Mouse (Mus musculus) heart, embryonic 10.5 days (tissue): ENCODE results near the gene Fam222b. TPM values are rescaled to one million over a fixed set of nuclear protein-coding genes. Genes with fewer than 3 reads are reported as not detected.
A peak's percentile ranks its signal among the peaks of the same experiment; 100 is the strongest.

Experiments used
- DNase-seq: peaks from one replicate; pipeline ENCODE4 v3.0.0-alpha.2; 2017; ENCODE audit warnings: low spot score
- H3K27ac ChIP-seq: fragments of 300-500 bp; sonication (generic); 2 replicates; pipeline ENCODE4 v1.5.1; 2016; ENCODE audit warnings: mild to moderate bottlenecking
- H3K27me3 ChIP-seq: fragments of 300-500 bp; sonication (generic); 2 replicates; pipeline ENCODE4 v1.6.1; 2016; ENCODE audit warnings: mild to moderate bottlenecking; ENCODE audit not compliant: poor library complexity, insufficient read depth, severe bottlenecking
- H3K36me3 ChIP-seq: fragments of 300-500 bp; sonication (generic); 2 replicates; pipeline ENCODE4 v1.6.1; 2016; ENCODE audit warnings: mild to moderate bottlenecking, moderate library complexity
- H3K4me1 ChIP-seq: fragments of 300-500 bp; sonication (generic); 2 replicates; pipeline ENCODE4 v1.6.1; 2016; ENCODE audit warnings: mild to moderate bottlenecking
- H3K4me3 ChIP-seq: fragments of 300-500 bp; sonication (generic); 2 replicates; pipeline ENCODE4 v1.5.1; 2016; ENCODE audit warnings: mild to moderate bottlenecking, moderate library complexity
- H3K9me3 ChIP-seq: fragments of 300-500 bp; sonication (generic); 2 replicates; pipeline ENCODE4 v1.6.1; 2016; ENCODE audit warnings: mild to moderate bottlenecking, moderate library complexity
- WGBS: fragments of 180-500 bp; shearing (Covaris S2); methylation state at CpG from one replicate; pipeline ENCODE4 v1.1.7; 2016; 5-methylcytosine and 5-hydroxymethylcytosine counted together
- polyA plus RNA-seq: library from polyadenylated mRNA; unstranded; fragments of >200 nt; fragmentation: Nextera tagmentation; extraction: Ambion mirVana; gene quantifications from 2 replicates; pipeline ENCODE4 v1.2.1, GENCODE M21; 2016

Gene Fam222b
- polyA plus RNA-seq, 1 experiment from 2014 or later: 24.0 TPM

DNA sequence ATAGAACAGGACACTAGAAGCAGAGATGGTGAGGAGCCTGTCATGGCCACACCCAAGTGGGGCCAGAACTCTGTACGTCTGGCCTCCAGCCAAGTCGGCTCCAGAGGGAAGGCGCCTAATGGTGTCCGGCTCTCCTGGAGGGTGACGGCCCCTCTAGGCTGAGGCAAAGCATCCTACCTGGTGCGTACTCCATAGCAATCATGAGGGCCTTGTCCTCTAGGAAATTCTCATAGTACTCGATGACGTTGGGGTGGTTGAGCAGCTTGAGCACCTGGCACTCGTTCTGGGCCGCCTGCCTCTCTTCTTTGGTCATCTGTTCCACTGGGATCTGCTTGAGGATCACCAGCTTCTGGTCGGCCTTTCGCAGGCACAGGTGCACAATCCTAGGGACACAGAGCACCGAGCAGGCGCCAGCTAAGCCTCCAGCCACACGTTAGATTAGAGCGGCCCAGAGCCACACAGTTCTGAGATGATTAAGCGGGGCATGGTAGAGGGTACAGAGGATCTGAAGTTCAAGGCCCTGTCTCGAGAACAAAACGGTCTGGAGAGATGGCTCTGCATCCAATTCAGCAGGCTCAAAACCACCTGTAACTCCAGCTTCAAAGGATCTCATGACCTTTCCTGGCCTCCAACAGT lies 78.4 kb downstream of the Fam222b start:
- H3K4me1 ChIP-seq: peaks cover 32% of the 10 kb centered on the region
- WGBS: 89% methylated on average over 19 of the region's 19 CpGs
- H3K27me3 ChIP-seq: peaks cover under 1% of the 10 kb centered on the region
- DNase-seq: no peak
- peaks cover 27% of the 10 kb centered on the region for H3K36me3 ChIP-seq
- H3K4me3 ChIP-seq: no peak overlapping the region
- no peaks in the 10 kb centered on the region for H3K9me3 ChIP-seq
- no peak overlapping the region for H3K27ac ChIP-seq

GRCm38 (mm10) chr11:78174506-78174905 lies 80.0 kb downstream of the Fam222b start:
- peak overlapping the region; percentile 36; the same call in 1 of the 2 replicates for H3K27ac ChIP-seq
- DNase-seq: no peak
- H3K9me3 ChIP-seq: no peaks in the 10 kb centered on the region
- H3K4me1 ChIP-seq: peaks cover 42% of the 10 kb centered on the region
- WGBS: 90% methylated on average over 3 of the region's 3 CpGs
- peaks cover 31% of the 10 kb centered on the region for H3K36me3 ChIP-seq
- no peak overlapping the region for H3K4me3 ChIP-seq
- H3K27me3 ChIP-seq: no peaks in the 10 kb centered on the region

DNA sequence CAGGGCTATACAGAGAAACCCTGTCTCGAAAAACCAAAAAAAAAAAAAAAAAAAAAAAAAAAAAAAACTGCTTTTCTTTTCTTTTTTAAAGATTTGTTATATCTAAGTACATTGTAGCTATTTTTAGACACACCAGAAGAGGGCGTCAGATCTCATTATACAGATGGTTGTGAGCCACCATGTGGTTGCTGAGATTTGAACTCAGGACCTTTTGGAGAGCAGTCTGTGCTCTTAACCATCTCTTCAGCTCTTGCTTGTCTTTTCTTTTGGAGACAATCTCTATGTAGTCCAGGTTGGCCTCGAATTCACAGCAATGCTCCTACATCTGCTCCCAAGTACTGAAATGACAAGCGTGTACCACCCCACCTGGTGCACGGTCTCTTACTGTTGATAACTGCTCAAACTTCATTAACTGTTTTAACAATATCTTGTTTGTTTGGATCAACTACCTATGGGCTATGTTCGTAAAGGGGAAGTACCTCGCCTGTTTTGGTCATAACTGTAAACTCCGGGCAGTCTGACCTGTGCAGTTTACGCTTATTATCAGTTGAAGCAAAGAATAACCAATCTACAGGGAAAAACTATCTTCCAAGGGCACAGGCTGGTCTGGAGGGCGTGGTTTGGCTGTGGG lies 81.4 kb downstream of the Fam222b start:
- H3K36me3 ChIP-seq: peaks cover 37% of the 10 kb centered on the region
- no peaks in the 10 kb centered on the region for H3K9me3 ChIP-seq
- peak overlapping the region; percentile 94 for H3K27ac ChIP-seq
- no peak for DNase-seq
- peaks cover 55% of the 10 kb centered on the region for H3K4me1 ChIP-seq
- WGBS: 3% methylated on average over 9 of the region's 10 CpGs
- no peaks in the 10 kb centered on the region for H3K27me3 ChIP-seq
- peak overlapping the region; percentile 76 for H3K4me3 ChIP-seq

DNA sequence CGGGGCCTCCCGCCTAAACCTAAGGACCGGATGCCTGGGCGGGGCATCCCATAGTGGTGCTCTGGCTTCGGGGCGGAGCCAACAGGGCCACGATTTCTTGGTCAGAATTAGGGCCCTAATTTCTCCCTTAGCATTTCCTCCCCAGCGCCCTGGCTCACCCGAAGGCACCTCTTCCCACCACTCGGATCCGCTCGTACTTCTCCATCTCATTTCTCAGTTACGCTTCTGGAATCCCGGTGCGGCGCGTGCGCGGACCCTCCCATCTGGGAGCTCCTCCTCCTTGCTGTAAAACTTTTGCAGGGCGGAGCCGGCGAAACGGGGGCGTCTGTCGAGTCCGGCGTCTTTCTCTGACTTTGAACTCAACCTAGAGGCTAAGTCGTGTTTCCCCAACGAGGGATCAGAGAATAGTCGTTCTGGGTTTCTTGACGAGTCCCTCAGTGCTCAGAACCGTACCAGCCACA lies 82.0 kb downstream of the Fam222b start, which contains the start of the genes Nek8 and Tlcd1:
Gene Nek8 (minus strand): TSS at position 274 of the 461 bp plus-strand sequence.
Gene Tlcd1 (plus strand): TSS at position 310 of the 461 bp plus-strand sequence.
- Histone ChIP-seq H3K36me3 (peaks cover 38% of the 10 kb centered on the region), H3K4me3 (peak within 1 kb of the TSS; percentile 76), H3K9me3 (no peaks in the 10 kb centered on the region), H3K27ac (peak within 1 kb of the TSS; percentile 94), H3K4me1 (peaks cover 57% of the 10 kb centered on the region), H3K27me3 (no peaks in the 10 kb centered on the region)
- under 1% methylated on average over 32 of the region's 32 CpGs for WGBS
- peak; percentile 96 for DNase-seq

GRCm38 (mm10) chr11:78176905-78177331 lies 82.5 kb downstream of the Fam222b start:
- Histone ChIP-seq H3K27ac (peak overlapping the region; percentile 94), H3K9me3 (no peaks in the 10 kb centered on the region), H3K4me3 (peak overlapping the region; percentile 76), H3K27me3 (no peaks in the 10 kb centered on the region), H3K36me3 (peaks cover 38% of the 10 kb centered on the region), H3K4me1 (peaks cover 60% of the 10 kb centered on the region)
- under 1% methylated on average over 23 of the region's 23 CpGs for whole genome bisulfite sequencing
- no peak for DNase-seq

GRCm38 (mm10) chr11:78177437-78177836 lies 83.0 kb downstream of the Fam222b start:
- H3K27ac ChIP-seq: peak overlapping the region; percentile 94
- DNase-seq: peak; percentile 87
- no peaks in the 10 kb centered on the region for H3K9me3 ChIP-seq
- WGBS: 0% methylated on average over 10 of the region's 10 CpGs
- H3K4me3 ChIP-seq: peak overlapping the region; percentile 76
- peaks cover 37% of the 10 kb centered on the region for H3K36me3 ChIP-seq
- no peaks in the 10 kb centered on the region for H3K27me3 ChIP-seq
- peaks cover 62% of the 10 kb centered on the region for H3K4me1 ChIP-seq

- under 1% methylated on average over 84 of the region's 84 CpGs for WGBS
- peak overlapping the region; percentile 94 for H3K27ac ChIP-seq
- peak overlapping the region; percentile 76 for H3K4me3 ChIP-seq
- H3K9me3 ChIP-seq: no peaks in the 10 kb centered on the region
- peak; percentile 97 for DNase-seq
- peaks cover 31% of the 10 kb centered on the region for H3K36me3 ChIP-seq
- no peaks in the 10 kb centered on the region for H3K27me3 ChIP-seq
- H3K4me1 ChIP-seq: peaks cover 56% of the 10 kb centered on the region
These were observed 83.7 kb downstream of the Fam222b start for GRCm38 (mm10) chr11:78177903-78178858.

GRCm38 (mm10) chr11:78178859-78179437 lies 84.5 kb downstream of the Fam222b start:
- Histone ChIP-seq H3K4me1 (peaks cover 58% of the 10 kb centered on the region), H3K27ac (peak overlapping the region; percentile 94), H3K9me3 (no peaks in the 10 kb centered on the region), H3K4me3 (peak overlapping the region; percentile 76), H3K36me3 (peaks cover 31% of the 10 kb centered on the region), H3K27me3 (no peaks in the 10 kb centered on the region)
- DNase-seq: peak; percentile 89
- WGBS: 1% methylated on average over 29 of the region's 29 CpGs

DNA sequence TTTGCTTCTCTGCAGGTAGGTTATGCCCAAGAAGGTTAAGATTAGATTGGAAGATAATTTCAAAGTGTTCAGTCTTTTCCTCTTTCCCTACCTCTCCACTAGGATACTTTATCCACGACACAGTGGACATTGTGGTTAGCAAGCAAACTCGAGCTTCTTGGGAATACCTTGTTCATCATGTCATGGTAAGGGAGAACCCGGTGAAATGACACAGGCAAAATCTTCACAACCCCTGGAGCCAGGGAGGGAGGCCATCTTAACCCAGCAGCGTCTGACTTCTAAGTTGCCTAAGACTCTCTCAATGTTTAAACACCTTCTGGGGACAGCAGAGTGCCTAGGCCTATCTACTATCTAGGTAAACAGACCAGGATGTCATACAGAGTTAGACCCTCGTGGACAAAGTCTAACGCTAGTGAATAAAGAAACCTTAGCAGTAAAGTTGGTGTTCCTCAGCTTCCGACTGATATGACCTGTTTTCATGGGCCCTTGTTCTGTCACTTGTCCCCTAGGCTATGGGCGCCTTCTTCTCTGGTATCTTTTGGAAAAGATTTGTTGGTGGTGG lies 85.1 kb downstream of the Fam222b start:
- Histone ChIP-seq H3K27me3 (no peaks in the 10 kb centered on the region), H3K27ac (peak overlapping the region; percentile 94), H3K4me3 (peak overlapping the region; percentile 76), H3K4me1 (peaks cover 59% of the 10 kb centered on the region), H3K9me3 (no peaks in the 10 kb centered on the region), H3K36me3 (peaks cover 31% of the 10 kb centered on the region)
- no peak for DNase-seq
- 25% methylated on average over 8 of the region's 8 CpGs for WGBS

DNA sequence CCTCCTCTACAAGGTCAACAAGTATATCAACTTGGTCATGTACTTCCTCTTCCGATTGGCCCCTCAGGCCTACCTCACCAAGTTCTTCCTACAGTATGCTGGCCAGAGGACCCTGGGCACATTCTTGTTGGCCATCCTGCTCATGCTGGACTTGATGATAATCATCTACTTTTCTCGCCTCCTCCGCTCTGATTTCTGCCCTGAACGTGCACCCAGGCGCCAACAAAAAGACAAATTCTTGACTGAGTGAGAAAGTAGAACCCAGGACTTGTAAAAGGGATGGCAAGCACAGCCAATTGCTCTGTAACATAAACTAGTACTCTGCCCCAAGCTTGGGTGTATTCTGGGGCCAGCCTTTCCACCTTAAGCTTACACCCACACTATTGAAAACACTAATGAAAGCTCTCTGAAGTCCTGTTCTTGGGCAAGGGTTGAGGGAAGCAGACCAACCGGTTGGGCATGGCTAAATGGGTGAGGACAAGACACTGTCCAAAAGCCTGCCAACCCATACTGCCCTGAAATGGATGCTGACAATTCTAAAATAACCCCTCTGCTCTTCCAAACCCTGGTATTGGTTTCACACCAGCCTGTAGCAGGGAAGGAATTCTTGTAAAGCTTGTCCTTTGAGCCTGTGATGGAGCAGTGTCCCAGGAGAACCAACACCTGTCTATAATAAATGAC lies 85.8 kb downstream of the Fam222b start:
- 62% methylated on average over 6 of the region's 6 CpGs for WGBS

GRCm38 (mm10) chr11:78181830-78182357 lies 87.4 kb downstream of the Fam222b start:
- no peaks in the 10 kb centered on the region for H3K9me3 ChIP-seq
- H3K4me3 ChIP-seq: peak overlapping the region; percentile 92
- 41% methylated on average over 2 of the region's 2 CpGs for WGBS
- H3K4me1 ChIP-seq: peaks cover 52% of the 10 kb centered on the region
- H3K27me3 ChIP-seq: no peaks in the 10 kb centered on the region
- H3K27ac ChIP-seq: 0 out of 2 replicates have a peak overlapping the region, but pooled peaks have one; percentile 22
- no peak for DNase-seq
- H3K36me3 ChIP-seq: peaks cover 31% of the 10 kb centered on the region

More for the DNA sequence above, 85.8 kb downstream of the Fam222b start:
- Histone ChIP-seq H3K9me3 (no peaks in the 10 kb centered on the region), H3K36me3 (peaks cover 31% of the 10 kb centered on the region), H3K4me1 (peaks cover 57% of the 10 kb centered on the region), H3K27me3 (no peaks in the 10 kb centered on the region), H3K4me3 (peak overlapping the region; percentile 76), H3K27ac (no peak overlapping the region)
- DNase-seq: no peak
